Mouse (Mus musculus) frontal cortex, adult (tissue): ENCODE data around the gene Dctn2.

Source experiments
- ATAC-seq: cut with Nextera tagmentation; 2 replicates; pipeline ENCODE4 v1.9.2; 2017; ENCODE audit warnings: mild to moderate bottlenecking, moderate library complexity, mixed read lengths; ENCODE audit not compliant: low TSS enrichment

Dctn2 gene

GRCm38 (mm10) chr10:127263631-127264030 is 2.5 kb upstream of the Dctn2 start:
- ATAC-seq = no peak

- no peak for ATAC-seq
Measured at GRCm38 (mm10) chr10:127264336-127264735, 1.8 kb upstream of the Dctn2 start.

- ATAC-seq = no peak
Measured at GRCm38 (mm10) chr10:127264971-127265370, 1.2 kb upstream of the Dctn2 start.

GRCm38 (mm10) chr10:127265727-127266111 is 449 bp upstream of the Dctn2 start:
- ATAC-seq = no peak

- ATAC-seq = no peak
Measured at GRCm38 (mm10) chr10:127267318-127267717, 1.1 kb downstream of the Dctn2 start.

- no peak for ATAC-seq
Measured at GRCm38 (mm10) chr10:127268401-127268800, 2.2 kb downstream of the Dctn2 start.

GRCm38 (mm10) chr10:127269036-127269435 is 2.9 kb downstream of the Dctn2 start:
- no peak for ATAC-seq

- ATAC-seq = no peak
Measured at GRCm38 (mm10) chr10:127269884-127270283, 3.7 kb downstream of the Dctn2 start.

GRCm38 (mm10) chr10:127272371-127272770 is 6.2 kb downstream of the Dctn2 start:
- ATAC-seq = no peak

- ATAC-seq = no peak
Measured at GRCm38 (mm10) chr10:127274261-127275022, 8.3 kb downstream of the Dctn2 start.

GRCm38 (mm10) chr10:127279730-127280129 is 13.6 kb downstream of the Dctn2 start:
- no peak for ATAC-seq

GRCm38 (mm10) chr10:127281316-127281715 is 15.1 kb downstream of the Dctn2 start:
- ATAC-seq = no peak

GRCm38 (mm10) chr10:127282620-127283215 is 16.6 kb downstream of the Dctn2 start:
- no peak for ATAC-seq

GRCm38 (mm10) chr10:127284105-127284622 is 18.0 kb downstream of the Dctn2 start:
- ATAC-seq = no peak

GRCm38 (mm10) chr10:127284724-127285500 is 18.7 kb downstream of the Dctn2 start:
- no peak for ATAC-seq

- no peak for ATAC-seq
Measured at GRCm38 (mm10) chr10:127285644-127286043, 19.5 kb downstream of the Dctn2 start.

- ATAC-seq = no peak
Measured at GRCm38 (mm10) chr10:127286194-127286593, 20.0 kb downstream of the Dctn2 start.

GRCm38 (mm10) chr10:127286730-127287129 is 20.6 kb downstream of the Dctn2 start:
- ATAC-seq = no peak

GRCm38 (mm10) chr10:127287271-127287935 is 21.2 kb downstream of the Dctn2 start:
- ATAC-seq = no peak

GRCm38 (mm10) chr10:127287936-127288293 is 21.7 kb downstream of the Dctn2 start:
- ATAC-seq = no peak

- ATAC-seq = no peak
Measured at GRCm38 (mm10) chr10:127288328-127288799, 22.2 kb downstream of the Dctn2 start.
